Comparison of ENCODE assay signal across 9 mouse cellular contexts in genomic region chr3:152928287-152928975, GRCm38 (mm10). TPM values are rescaled to one million over a fixed set of nuclear protein-coding genes. Genes with fewer than 3 reads are reported as not detected.
DNase-seq lines count a peak whose midpoint lies in the region; ATAC-seq and TF ChIP-seq lines count a peak whose summit lies in the region.
"Had no signal": no experiment of that assay in that cellular context is flagged by ENCODE, and none has a peak within 500 bp of the region (broad histone marks: within the 10 kb centered on the region; RNA-seq: fewer than 3 reads in every experiment).

No protein-coding gene starts in this region.

- H3K9ac ChIP-seq in kidney, postnatal 0 days (ENCODE audit: low read depth, low read length) = no peak overlapping the region
- H3K9ac ChIP-seq in midbrain, embryonic 16.5 days (ENCODE audit: low read depth, low read length) = no peak overlapping the region
- H3K9ac ChIP-seq: lung, embryonic 15.5 days had no signal

- TF ChIP-seq CTCF in kidney, postnatal 0 days (IDR thresholded peaks at IDR 0.05; ENCODE audit: low read depth) = no peak

- ATAC-seq in kidney, postnatal 0 days (replicated peaks; ENCODE audit: low FRiP score, low read depth) = no peak
- ATAC-seq in activated CD4-positive, CD25-positive, alpha-beta regulatory T cell, adult 4 months = peak; percentile 53
- 0 out of 2 replicates have a peak, but pooled peaks have one; percentile 18 for ATAC-seq in midbrain, embryonic 16.5 days

- H3K27ac ChIP-seq in kidney, postnatal 0 days = no peak overlapping the region
- 0 out of 2 replicates have a peak overlapping the region, but pooled peaks have one; percentile 0 for H3K27ac ChIP-seq in midbrain, embryonic 16.5 days (ENCODE audit: low read length)
- H3K27ac ChIP-seq: lung, embryonic 15.5 days had no signal

- no peak overlapping the region for H3K4me3 ChIP-seq in kidney, postnatal 0 days (replicated peaks; ENCODE audit: low read depth, low read length)
- H3K4me3 ChIP-seq in midbrain, embryonic 16.5 days (ENCODE audit: low read depth, low read length) = no peak overlapping the region
- H3K4me3 ChIP-seq: lung, embryonic 15.5 days had no signal

- H3K4me1 ChIP-seq in kidney, postnatal 0 days (replicated peaks; ENCODE audit: insufficient read depth, low read length) = no peaks in the 10 kb centered on the region; the same call in 1 of the 2 replicates
- H3K4me1 ChIP-seq in midbrain, embryonic 16.5 days (ENCODE audit: control insufficient read depth, insufficient read depth, low read length) = peaks cover 14% of the 10 kb centered on the region

- 65% methylated on average over 13 of the region's 13 CpGs for WGBS in kidney, postnatal 0 days
- WGBS in midbrain, embryonic 16.5 days = 57% methylated on average over 13 of the region's 13 CpGs

- intact Hi-C loops in left cerebral cortex, postnatal 4 days (cut with DNase I) = no loop called here
- intact Hi-C loops in left cerebral cortex, postnatal 36 days (cut with DNase I) = no loop called here

- peak; percentile 57 for DNase-seq in kidney, postnatal 0 days (ENCODE audit: low spot score)
- no peak for DNase-seq in kidney, postnatal 14 days
- DNase-seq in forelimb bud, embryonic 11.5 days (ENCODE audit: low read depth, low spot score) = peak; percentile 28
- no peak for DNase-seq in left cerebral cortex, postnatal 4 days
- no peak for DNase-seq in testis, postnatal 14 days (ENCODE audit: low spot score)
- no peak for DNase-seq in left cerebral cortex, postnatal 36 days (ENCODE audit: low spot score in 2 of 2)

- no peaks in the 10 kb centered on the region for H3K27me3 ChIP-seq in kidney, postnatal 0 days (ENCODE audit: insufficient read depth, low read length)
- H3K27me3 ChIP-seq in midbrain, embryonic 16.5 days (ENCODE audit: control insufficient read depth, insufficient read depth, low read depth, low read length) = no peaks in the 10 kb centered on the region
- H3K27me3 ChIP-seq: lung, embryonic 15.5 days had no signal

- no peaks in the 10 kb centered on the region for H3K36me3 ChIP-seq in kidney, postnatal 0 days (ENCODE audit: insufficient read depth, low read length)
- no peaks in the 10 kb centered on the region for H3K36me3 ChIP-seq in midbrain, embryonic 16.5 days (ENCODE audit: control insufficient read depth, insufficient read depth, low read length)
- H3K36me3 ChIP-seq: lung, embryonic 15.5 days had no signal

- no peaks in the 10 kb centered on the region for H3K9me3 ChIP-seq in kidney, postnatal 0 days (replicated peaks; ENCODE audit: low read length)
- H3K9me3 ChIP-seq in midbrain, embryonic 16.5 days (replicated peaks; ENCODE audit: control insufficient read depth, low read length, poor library complexity, severe bottlenecking) = no peaks in the 10 kb centered on the region
- H3K9me3 ChIP-seq: lung, embryonic 15.5 days had no signal

- no peak overlapping the region for H3K4me2 ChIP-seq in kidney, postnatal 0 days (ENCODE audit: low read length)
- no peak overlapping the region for H3K4me2 ChIP-seq in midbrain, embryonic 16.5 days (ENCODE audit: low read length)
- H3K4me2 ChIP-seq: lung, embryonic 15.5 days had no signal

RNA-seq across cellular contexts. Expression of gene St6galnac5, which starts 53.6 kb away (rescaled TPM):
- polyA plus RNA-seq in kidney, postnatal 0 days (2015; fragmentation: Nextera tagmentation; extraction: Ambion mirVana) = 0.59 and 0.66 TPM in 2 replicates
- under 1 TPM in 1 of 2 experiments, not detected in 1; 0.40 TPM for polyA plus RNA-seq in activated CD4-positive, CD25-positive, alpha-beta regulatory T cell, adult 4 months (2017; shearing (Covaris generic))
- 25.9 and 38.6 TPM in 2 replicates for polyA plus RNA-seq in midbrain, embryonic 16.5 days (2015; fragmentation: Nextera tagmentation; extraction: Ambion mirVana)
- total RNA-seq in left cerebral cortex, postnatal 4 days (2021) = 10 to 100 TPM; 50.0 to 62.1 TPM
- total RNA-seq in left cerebral cortex, postnatal 36 days (2021) = 10 to 100 TPM; 28.9 to 37.4 TPM

Comparison
In these comparisons a context has a peak if more than half of its experiments do, and no peak if none do; other contexts are left out.
1. DNase-seq: peak in kidney, postnatal 0 days (single experiment) and forelimb bud, embryonic 11.5 days (single experiment); none in kidney, postnatal 14 days (single experiment), left cerebral cortex, postnatal 4 days (single experiment), testis, postnatal 14 days (single experiment) and left cerebral cortex, postnatal 36 days (0 of 2).
2. RNA of gene St6galnac5, which starts 53.6 kb away (polyA plus RNA-seq): 25.9 to 38.6 TPM in midbrain, embryonic 16.5 days; 0.59 to 0.66 TPM in kidney, postnatal 0 days and 0.40 TPM in activated CD4-positive, CD25-positive, alpha-beta regulatory T cell, adult 4 months; every median in the first group is over 10 times any median in the second.